ENCODE assay signal across 13 mouse cellular contexts in genomic region chr10:128396716-128397264, GRCm38 (mm10). TPM values are rescaled to one million over a fixed set of nuclear protein-coding genes. Genes with fewer than 3 reads are reported as not detected.
DNase-seq lines count a peak whose midpoint lies in the region; ATAC-seq and TF ChIP-seq lines count a peak whose summit lies in the region.
"Had no signal": no experiment of that assay in that cellular context is flagged by ENCODE, and none has a peak within 500 bp of the region (broad histone marks: within the 10 kb centered on the region; RNA-seq: fewer than 3 reads in every experiment).

No protein-coding gene starts in this region.

- no peak for ATAC-seq in intestine, embryonic 16.5 days
- no peak for ATAC-seq in intestine, embryonic 15.5 days

- peak; percentile 49 for DNase-seq in testis, postnatal 10 days (ENCODE audit: low spot score)
- no peak for DNase-seq in testis, postnatal 14 days (ENCODE audit: low spot score)
- DNase-seq in kidney, postnatal 14 days = peak; percentile 62
- DNase-seq in c-Kit-positive CD71-positive TER-119-positive erythroid progenitor cells, embryonic 14.5 days (ENCODE audit: low spot score) = no peak
- no peak for DNase-seq in cerebellum, adult 2 months
- DNase-seq: gastrocnemius, postnatal 14 days; liver, embryonic 13.5 days; right cerebral cortex, adult 18-20 months had no signal

- H3K9me3 ChIP-seq in intestine, embryonic 16.5 days (ENCODE audit: control insufficient read depth, low read length) = no peaks in the 10 kb centered on the region
- no peaks in the 10 kb centered on the region for H3K9me3 ChIP-seq in intestine, embryonic 15.5 days
- H3K9me3 ChIP-seq: liver, embryonic 13.5 days; megakaryocyte, embryonic 14.5 days had no signal

- 66% methylated on average over 10 of the region's 10 CpGs for WGBS in intestine, embryonic 16.5 days
- 57% methylated on average over 10 of the region's 10 CpGs for WGBS in intestine, embryonic 15.5 days
- WGBS in cerebellum, adult 2 months = 45% methylated on average over 10 of the region's 10 CpGs

- no peak overlapping the region for H3K4me2 ChIP-seq in intestine, embryonic 16.5 days (ENCODE audit: low read depth, low read length)
- no peak overlapping the region for H3K4me2 ChIP-seq in intestine, embryonic 15.5 days (replicated peaks)
- H3K4me2 ChIP-seq: liver, embryonic 13.5 days had no signal

- no peak for TF ChIP-seq CTCF in cerebellum, adult 2 months (IDR thresholded peaks at IDR 0.05; ENCODE audit: borderline replicate concordance, insufficient read depth, low read depth, low read length)

- H3K9ac ChIP-seq in intestine, embryonic 16.5 days (ENCODE audit: low read depth, low read length) = 0 out of 2 replicates have a peak overlapping the region, but pooled peaks have one; percentile 31
- no peak overlapping the region for H3K9ac ChIP-seq in intestine, embryonic 15.5 days
- H3K9ac ChIP-seq: liver, embryonic 13.5 days had no signal

- H3K4me3 ChIP-seq in intestine, embryonic 16.5 days (ENCODE audit: low read length) = no peak overlapping the region
- H3K4me3 ChIP-seq in intestine, embryonic 15.5 days (replicated peaks) = no peak overlapping the region
- no peak overlapping the region for H3K4me3 ChIP-seq in cerebellum, adult 2 months (replicated peaks; ENCODE audit: insufficient read depth, low read depth, low read length)
- H3K4me3 ChIP-seq: liver, embryonic 13.5 days; megakaryocyte, embryonic 14.5 days had no signal

- H3K27ac ChIP-seq in intestine, embryonic 16.5 days (ENCODE audit: low read length) = peak overlapping the region; percentile 62
- H3K27ac ChIP-seq in intestine, embryonic 15.5 days = no peak overlapping the region
- no peak overlapping the region for H3K27ac ChIP-seq in cerebellum, adult 2 months (ENCODE audit: insufficient read depth, low read length)
- H3K27ac ChIP-seq: liver, embryonic 13.5 days had no signal

- H3K27me3 ChIP-seq in intestine, embryonic 16.5 days (replicated peaks; ENCODE audit: control insufficient read depth, insufficient read depth, low read length) = no peaks in the 10 kb centered on the region
- no peaks in the 10 kb centered on the region for H3K27me3 ChIP-seq in intestine, embryonic 15.5 days (replicated peaks)
- no peaks in the 10 kb centered on the region for H3K27me3 ChIP-seq in cerebellum, adult 2 months (ENCODE audit: control insufficient read depth, insufficient read depth, low read length)
- H3K27me3 ChIP-seq: liver, embryonic 13.5 days; megakaryocyte, embryonic 14.5 days had no signal

- TF ChIP-seq POLR2A in cerebellum, adult 2 months (IDR thresholded peaks at IDR 0.05; ENCODE audit: borderline replicate concordance, insufficient read depth, low read length) = no peak

- peaks cover 34% of the 10 kb centered on the region for H3K4me1 ChIP-seq in intestine, embryonic 16.5 days (ENCODE audit: control insufficient read depth, insufficient read depth, low read length)
- H3K4me1 ChIP-seq in intestine, embryonic 15.5 days (replicated peaks) = peaks cover 31% of the 10 kb centered on the region
- H3K4me1 ChIP-seq in cerebellum, adult 2 months (ENCODE audit: control insufficient read depth, insufficient read depth, low read length) = peaks cover 14% of the 10 kb centered on the region

- H3K36me3 ChIP-seq in intestine, embryonic 16.5 days (ENCODE audit: control insufficient read depth, insufficient read depth, low read length) = peaks cover 3% of the 10 kb centered on the region; the same call in 1 of the 2 replicates
- peaks cover 15% of the 10 kb centered on the region for H3K36me3 ChIP-seq in intestine, embryonic 15.5 days

RNA-seq across cellular contexts. Expression of gene Slc39a5, which starts 4.2 kb away (rescaled TPM):
- polyA plus RNA-seq in intestine, embryonic 16.5 days (2015; fragmentation: Nextera tagmentation; extraction: Ambion mirVana) = 207 and 242 TPM in 2 replicates
- 114 and 141 TPM in 2 replicates for polyA plus RNA-seq in intestine, embryonic 15.5 days (2015; fragmentation: Nextera tagmentation; extraction: Ambion mirVana)
- polyA plus RNA-seq in cerebellum, adult 2 months (2012; rRNA removed) = 0.13 TPM in 1 of 2 replicates, not detected in the other
- polyA plus RNA-seq: C2C12; neural tube, embryonic 11.5 days had no signal

RNA-seq across cellular contexts. Expression of gene Nabp2, which starts 14.5 kb away (rescaled TPM):
- polyA plus RNA-seq in intestine, embryonic 16.5 days (2015; fragmentation: Nextera tagmentation; extraction: Ambion mirVana) = 104 TPM in 2 replicates
- 87.9 and 97.1 TPM in 2 replicates for polyA plus RNA-seq in intestine, embryonic 15.5 days (2015; fragmentation: Nextera tagmentation; extraction: Ambion mirVana)
- polyA plus RNA-seq in cerebellum, adult 2 months (2012; rRNA removed) = 78.9 and 83.6 TPM in 2 replicates

RNA-seq across cellular contexts. Expression of gene Rnf41, which starts 14.7 kb away (rescaled TPM):
- polyA plus RNA-seq in intestine, embryonic 16.5 days (2015; fragmentation: Nextera tagmentation; extraction: Ambion mirVana) = 43.2 and 43.3 TPM in 2 replicates
- polyA plus RNA-seq in intestine, embryonic 15.5 days (2015; fragmentation: Nextera tagmentation; extraction: Ambion mirVana) = 36.6 and 37.5 TPM in 2 replicates
- 88.0 and 90.5 TPM in 2 replicates for polyA plus RNA-seq in cerebellum, adult 2 months (2012; rRNA removed)

RNA-seq across cellular contexts. Expression of gene Ankrd52, which starts 19.9 kb away (rescaled TPM):
- 6.7 and 7.2 TPM in 2 replicates for polyA plus RNA-seq in intestine, embryonic 16.5 days (2015; fragmentation: Nextera tagmentation; extraction: Ambion mirVana)
- polyA plus RNA-seq in intestine, embryonic 15.5 days (2015; fragmentation: Nextera tagmentation; extraction: Ambion mirVana) = 10.0 and 11.5 TPM in 2 replicates
- polyA plus RNA-seq in cerebellum, adult 2 months (2012; rRNA removed) = 40.6 and 41.6 TPM in 2 replicates

RNA-seq across cellular contexts. Expression of gene Coq10a, which starts 28.0 kb away (rescaled TPM):
- 2.5 and 3.3 TPM in 2 replicates for polyA plus RNA-seq in intestine, embryonic 16.5 days (2015; fragmentation: Nextera tagmentation; extraction: Ambion mirVana)
- polyA plus RNA-seq in intestine, embryonic 15.5 days (2015; fragmentation: Nextera tagmentation; extraction: Ambion mirVana) = 13.7 TPM in 2 replicates
- 115 and 117 TPM in 2 replicates for polyA plus RNA-seq in cerebellum, adult 2 months (2012; rRNA removed)

Comparison
In these comparisons a context has a peak if more than half of its experiments do, and no peak if none do; other contexts are left out.
1. DNase-seq: peak in testis, postnatal 10 days (single experiment) and kidney, postnatal 14 days (single experiment); none in testis, postnatal 14 days (single experiment), c-Kit-positive CD71-positive TER-119-positive erythroid progenitor cells, embryonic 14.5 days (single experiment) and cerebellum, adult 2 months (0 of 2).
2. RNA of gene Slc39a5, which starts 4.2 kb away (polyA plus RNA-seq): 207 to 242 TPM in intestine, embryonic 16.5 days and 114 to 141 TPM in intestine, embryonic 15.5 days; 0.13 TPM in cerebellum, adult 2 months; every median in the first group is over 100 times any median in the second.